In the genomic region with DNA sequence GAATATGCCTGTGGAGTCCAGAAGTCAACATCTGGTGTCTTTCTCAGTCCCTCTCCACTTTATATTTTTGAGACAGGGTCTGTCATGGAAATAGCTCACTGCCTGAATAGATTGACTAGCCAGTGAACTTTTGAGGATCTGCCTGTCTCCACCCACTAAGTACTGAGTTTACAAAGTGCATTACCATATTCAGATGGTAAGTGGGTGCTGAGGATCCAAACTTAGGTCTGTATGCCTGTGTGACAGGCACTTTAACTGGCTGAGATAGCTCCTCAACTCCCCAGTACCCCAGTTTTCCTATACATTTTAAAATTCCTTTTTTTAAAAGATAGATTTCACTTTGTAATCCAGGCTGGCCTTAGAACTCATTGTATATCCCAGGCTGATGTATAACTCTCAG, we compare ENCODE assay signal across 17 mouse cellular contexts. TPM values are rescaled to one million over a fixed set of nuclear protein-coding genes. Genes with fewer than 3 reads are reported as not detected.
"Had no signal": no experiment of that assay in that cellular context is flagged by ENCODE, and none has a peak within 500 bp of the region (broad histone marks: within the 10 kb centered on the region; RNA-seq: fewer than 3 reads in every experiment).

No protein-coding gene starts in this region.

- H3K4me2 ChIP-seq: lung, embryonic 14.5 days; midbrain, embryonic 12.5 days; neural tube, embryonic 12.5 days; stomach, embryonic 15.5 days had no signal

- DNase-seq: lung, adult 18-20 months; lung, embryonic 14.5 days; lung, postnatal 10 days; lung, postnatal 4 days; midbrain, embryonic 14.5 days; right cerebral cortex, postnatal 14 days; thymus, adult 2 months; thymus, postnatal 25 days had no signal

- H3K4me3 ChIP-seq: midbrain, embryonic 10.5 days; midbrain, embryonic 12.5 days; neural tube, embryonic 12.5 days; stomach, embryonic 15.5 days had no signal

- H3K9ac ChIP-seq: lung, embryonic 14.5 days; midbrain, embryonic 12.5 days; neural tube, embryonic 12.5 days; stomach, embryonic 15.5 days had no signal

- H3K9me3 ChIP-seq: midbrain, embryonic 10.5 days; midbrain, embryonic 12.5 days; neural tube, embryonic 12.5 days; stomach, embryonic 15.5 days had no signal

- H3K27me3 ChIP-seq: midbrain, embryonic 12.5 days; neural tube, embryonic 12.5 days; stomach, embryonic 15.5 days had no signal

- H3K4me1 ChIP-seq: neural tube, embryonic 12.5 days; stomach, embryonic 15.5 days had no signal

- ATAC-seq: midbrain, embryonic 16.5 days had no signal

- H3K27ac ChIP-seq: midbrain, embryonic 10.5 days; midbrain, embryonic 12.5 days; neural tube, embryonic 12.5 days; stomach, embryonic 15.5 days; stomach, postnatal 0 days had no signal

- H3K36me3 ChIP-seq: midbrain, embryonic 10.5 days; midbrain, embryonic 12.5 days; neural tube, embryonic 12.5 days; stomach, embryonic 15.5 days had no signal

RNA-seq across cellular contexts. Expression of a gene that starts 35.5 kb away (rescaled TPM):
- total RNA-seq: megakaryocyte-erythroid progenitor cell, adult 5-6 weeks; monocyte, adult 5-6 weeks; neutrophil, adult 5-6 weeks had no signal
